Mouse (Mus musculus) heart, embryonic 14.5 days (tissue): ENCODE measurements around the gene Shisa3. TPM values are rescaled to one million over a fixed set of nuclear protein-coding genes. Genes with fewer than 3 reads are reported as not detected.

Source experiments
- ATAC-seq: fragments of 200-750 bp; cut with Nextera tagmentation; 2 replicates; pipeline ENCODE4 v1.8.0; 2017; ENCODE audit warnings: low read depth, moderate TSS enrichment; ENCODE audit not compliant: insufficient number of reproducible peaks, insufficient read depth, low FRiP score
- H3K27ac ChIP-seq, 2 experiments: fragments of 200-500 bp in 1 of 2; fragments of 300-500 bp in 1 of 2; sonication (generic) in 1 of 2; replicated peaks in 1 of 2; 2 replicates each; pipeline ENCODE4 v1.5.1; 2012 to 2014; ENCODE audit warnings: low read depth in 2 of 2, low read length in 2 of 2, control low read depth in 1 of 2, mild to moderate bottlenecking in 1 of 2, mixed read lengths in 1 of 2; ENCODE audit not compliant: control insufficient read depth in 1 of 2, insufficient read depth in 1 of 2
- H3K27me3 ChIP-seq: fragments of 300-500 bp; sonication (generic); 2 replicates; pipeline ENCODE4 v1.6.1; 2014; ENCODE audit warnings: mild to moderate bottlenecking, low read length, control low read depth; ENCODE audit not compliant: control insufficient read depth, insufficient read depth
- H3K36me3 ChIP-seq: fragments of 300-500 bp; sonication (generic); 2 replicates; pipeline ENCODE4 v1.6.1; 2014; ENCODE audit warnings: mild to moderate bottlenecking, control low read depth, low read length, mixed read lengths; ENCODE audit not compliant: control insufficient read depth, insufficient read depth
- H3K4me1 ChIP-seq, 2 experiments: fragments of 200-500 bp in 1 of 2; fragments of 300-500 bp in 1 of 2; sonication (generic) in 1 of 2; 2 replicates each; pipeline ENCODE4 v1.6.1; 2012 to 2014; ENCODE audit warnings: low read length in 2 of 2, control low read depth in 1 of 2, mixed read lengths in 1 of 2; ENCODE audit not compliant: control insufficient read depth in 2 of 2, insufficient read depth in 2 of 2
- H3K4me2 ChIP-seq: fragments of 300-500 bp; sonication (generic); 2 replicates; pipeline ENCODE4 v1.6.1; 2014; ENCODE audit warnings: mild to moderate bottlenecking, low read length
- H3K4me3 ChIP-seq, 2 experiments: fragments of 200-500 bp in 1 of 2; fragments of 300-500 bp in 1 of 2; sonication (generic) in 1 of 2; 2 replicates each; pipeline ENCODE4 v1.5.1; 2012 to 2014; ENCODE audit warnings: low read length in 2 of 2, mild to moderate bottlenecking in 2 of 2, control low read depth in 1 of 2, low read depth in 1 of 2, moderate library complexity in 1 of 2; ENCODE audit not compliant: control insufficient read depth in 1 of 2, insufficient read depth in 1 of 2
- H3K9ac ChIP-seq: fragments of 300-500 bp; sonication (generic); 2 replicates; pipeline ENCODE4 v1.6.1; 2014; ENCODE audit warnings: mild to moderate bottlenecking, low read length
- H3K9me3 ChIP-seq: fragments of 300-500 bp; sonication (generic); 2 replicates; pipeline ENCODE4 v1.6.1; 2016; ENCODE audit warnings: low read length, control low read depth; ENCODE audit not compliant: control insufficient read depth
- WGBS: fragments of 180-500 bp; shearing (Covaris S2); extraction: QIAGEN DNeasy Blood & Tissue Kit; methylation state at CpG from one replicate; pipeline ENCODE4 v1.1.7; 2014; 5-methylcytosine and 5-hydroxymethylcytosine counted together
- microRNA-seq: library from miRNA; unstranded; fragments of <30 nt; microRNA quantifications from one replicate; pipeline ENCODE4, GENCODE M21; 2016
- polyA plus RNA-seq: library from polyadenylated mRNA; unstranded; fragments of >200 nt; fragmentation: Nextera tagmentation; extraction: Ambion mirVana; gene quantifications from 2 replicates; pipeline ENCODE4 v1.2.1, GENCODE M21; 2014

Gene Shisa3
- polyA plus RNA-seq, 1 experiment from 2014 or later = 1.4 TPM

- 63% methylated on average over 6 of the region's 6 CpGs for WGBS
- Histone ChIP-seq H3K4me2 (no peak overlapping the region), H3K27me3 (no peaks in the 10 kb centered on the region), H3K36me3 (no peaks in the 10 kb centered on the region), H3K9ac (no peak overlapping the region), H3K4me3 (no peak overlapping the region), H3K27ac (no peak overlapping the region), H3K9me3 (no peaks in the 10 kb centered on the region), H3K4me1 (peaks cover 0 to 3% of the 10 kb centered on the region in 2 experiments; a peak in 1 of 4 replicates)
- no peak for ATAC-seq
These were observed 55.0 kb downstream of the Shisa3 start for GRCm38 (mm10) chr5:67662715-67663114.

GRCm38 (mm10) chr5:67669436-67669896, 61.8 kb downstream of the Shisa3 start:
- no peaks in the 10 kb centered on the region for H3K9me3 ChIP-seq
- H3K27me3 ChIP-seq = no peaks in the 10 kb centered on the region
- no peak for ATAC-seq
- H3K4me3 ChIP-seq = no peak overlapping the region
- WGBS = 68% methylated on average over 13 of the region's 13 CpGs
- no peaks in the 10 kb centered on the region for H3K4me1 ChIP-seq
- no peak overlapping the region for H3K27ac ChIP-seq
- no peak overlapping the region for H3K9ac ChIP-seq
- 0 out of 2 replicates have a peak overlapping the region, but pooled peaks have one; percentile 13 for H3K4me2 ChIP-seq
- no peaks in the 10 kb centered on the region for H3K36me3 ChIP-seq

- Histone ChIP-seq H3K9ac (no peak overlapping the region), H3K27me3 (no peaks in the 10 kb centered on the region), H3K9me3 (no peaks in the 10 kb centered on the region), H3K36me3 (no peaks in the 10 kb centered on the region), H3K4me3 (no peak overlapping the region), H3K27ac (no peak overlapping the region), H3K4me1 (no peaks in the 10 kb centered on the region), H3K4me2 (no peak overlapping the region)
- 73% methylated on average over 6 of the region's 6 CpGs for WGBS
- no peak for ATAC-seq
These were observed 62.5 kb downstream of the Shisa3 start for GRCm38 (mm10) chr5:67670158-67670557.

GRCm38 (mm10) chr5:67673008-67673407, 65.3 kb downstream of the Shisa3 start:
- no peaks in the 10 kb centered on the region for H3K9me3 ChIP-seq
- H3K27ac ChIP-seq = no peak overlapping the region
- ATAC-seq = no peak
- no peaks in the 10 kb centered on the region for H3K36me3 ChIP-seq
- H3K4me1 ChIP-seq = no peaks in the 10 kb centered on the region
- H3K27me3 ChIP-seq = no peaks in the 10 kb centered on the region
- no peak overlapping the region for H3K4me2 ChIP-seq
- 82% methylated on average over 4 of the region's 4 CpGs for WGBS
- no peak overlapping the region for H3K9ac ChIP-seq
- H3K4me3 ChIP-seq = no peak overlapping the region

Small RNAs within 50 kb of the gene (microRNA-seq; reads per million reads assigned to microRNA genes)
- not detected for gene Gm23617

Other genes starting within 250 kb of the Shisa3 start
- gene Bend4, start 179.6 kb upstream of the Shisa3 start, polyA plus RNA-seq = 18.9 and 20.5 TPM in 2 replicates
- 6.2 and 8.9 TPM in 2 replicates for gene Atp8a1, start 239.6 kb downstream of the Shisa3 start, polyA plus RNA-seq